Mouse (Mus musculus) forebrain, embryonic 11.5 days (tissue): ENCODE measurements at regions not wholly inside any gene's neighbourhood (a gene's known extent, or its start where the extent isn't known, plus 50 kb on each side); places are given as distances from the start of the nearest gene placed in this dataset.

ENCODE experiments used
- ATAC-seq: fragments of 200-750 bp; cut with Nextera tagmentation; replicated peaks from 2 replicates; pipeline ENCODE4 v1.8.0; 2017; ENCODE audit warnings: moderate TSS enrichment; ENCODE audit not compliant: low FRiP score
- DNase-seq: peaks from one replicate; pipeline ENCODE4 v3.0.0-alpha.2; 2017; ENCODE audit warnings: low spot score
- H3K27ac ChIP-seq: fragments of 300-500 bp; sonication (generic); 2 replicates; pipeline ENCODE4 v1.5.1; 2014; ENCODE audit warnings: low read depth, low read length
- H3K27me3 ChIP-seq: fragments of 300-500 bp; sonication (generic); 2 replicates; pipeline ENCODE4 v1.6.1; 2014; ENCODE audit warnings: mild to moderate bottlenecking, low read length, mixed read lengths; ENCODE audit not compliant: control insufficient read depth, insufficient read depth
- H3K36me3 ChIP-seq: fragments of 300-500 bp; sonication (generic); 2 replicates; pipeline ENCODE4 v1.6.1; 2014; ENCODE audit warnings: mild to moderate bottlenecking, low read length, moderate library complexity, mixed read lengths; ENCODE audit not compliant: control insufficient read depth, insufficient read depth
- H3K4me1 ChIP-seq: fragments of 300-500 bp; sonication (generic); replicated peaks from 2 replicates; pipeline ENCODE4 v1.6.1; 2014; ENCODE audit warnings: low read length, mixed read lengths; ENCODE audit not compliant: control insufficient read depth, insufficient read depth
- H3K4me2 ChIP-seq: fragments of 300-500 bp; sonication (generic); 2 replicates; pipeline ENCODE4 v1.6.1; 2014; ENCODE audit warnings: low read depth, mild to moderate bottlenecking, low read length, moderate library complexity, mixed read lengths; ENCODE audit not compliant: severe bottlenecking
- H3K4me3 ChIP-seq: fragments of 300-500 bp; sonication (generic); 2 replicates; pipeline ENCODE4 v1.5.1; 2014; ENCODE audit warnings: low read depth, low read length
- H3K9ac ChIP-seq: fragments of 300-500 bp; sonication (generic); 2 replicates; pipeline ENCODE4 v1.6.1; 2014; ENCODE audit warnings: low read length
- H3K9me3 ChIP-seq: fragments of 300-500 bp; sonication (generic); 2 replicates; pipeline ENCODE4 v1.6.1; 2016; ENCODE audit warnings: low read length, mixed read lengths; ENCODE audit not compliant: control insufficient read depth
- WGBS: fragments of 180-500 bp; shearing (Covaris S2); extraction: QIAGEN DNeasy Blood & Tissue Kit; methylation state at CpG from one replicate; pipeline ENCODE4 v1.1.7; 2014; 5-methylcytosine and 5-hydroxymethylcytosine counted together

GRCm38 (mm10) chr4:9770372-9771102 is 1103.8 kb upstream of the 2610301B20Rik start:
- H3K27ac ChIP-seq: no peak overlapping the region
- H3K4me3 ChIP-seq: peak overlapping the region; percentile 49
- peak overlapping the region; percentile 71 for H3K4me2 ChIP-seq
- WGBS: 3% methylated on average over 38 of the region's 38 CpGs
- no peaks in the 10 kb centered on the region for H3K36me3 ChIP-seq
- no peaks in the 10 kb centered on the region for H3K9me3 ChIP-seq
- H3K4me1 ChIP-seq: no peaks in the 10 kb centered on the region
- no peaks in the 10 kb centered on the region for H3K27me3 ChIP-seq
- peak; percentile 83 for DNase-seq
- peak; percentile 90 for ATAC-seq
- H3K9ac ChIP-seq: peak overlapping the region; percentile 74

DNA sequence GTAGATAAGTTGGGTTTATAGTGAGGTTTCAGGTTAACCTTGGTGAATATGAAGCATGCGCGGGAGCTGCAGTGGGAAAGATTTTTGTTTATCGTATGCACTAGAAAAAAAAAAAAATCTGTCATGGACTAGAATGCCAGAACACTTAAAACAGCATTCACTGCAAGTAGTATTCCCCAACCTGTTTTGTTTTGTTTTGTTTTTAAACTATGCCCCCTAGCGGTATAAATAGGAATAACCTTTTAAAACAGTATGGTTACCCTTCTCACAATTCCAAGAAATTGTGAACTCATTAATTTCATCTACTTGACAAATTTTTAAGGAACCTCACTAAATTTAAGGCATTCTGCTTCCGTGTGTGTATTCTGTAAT is 1103.2 kb upstream of the 2610301B20Rik start:
- Histone ChIP-seq H3K4me1 (no peaks in the 10 kb centered on the region), H3K27ac (no peak overlapping the region), H3K27me3 (no peaks in the 10 kb centered on the region), H3K36me3 (no peaks in the 10 kb centered on the region), H3K9ac (peak overlapping the region; percentile 74), H3K4me3 (peak overlapping the region; percentile 49), H3K4me2 (peak overlapping the region; percentile 71), H3K9me3 (no peaks in the 10 kb centered on the region)
- DNase-seq (no peak), ATAC-seq (peak; percentile 64)
- under 1% methylated on average over 5 of the region's 5 CpGs for WGBS

DNA sequence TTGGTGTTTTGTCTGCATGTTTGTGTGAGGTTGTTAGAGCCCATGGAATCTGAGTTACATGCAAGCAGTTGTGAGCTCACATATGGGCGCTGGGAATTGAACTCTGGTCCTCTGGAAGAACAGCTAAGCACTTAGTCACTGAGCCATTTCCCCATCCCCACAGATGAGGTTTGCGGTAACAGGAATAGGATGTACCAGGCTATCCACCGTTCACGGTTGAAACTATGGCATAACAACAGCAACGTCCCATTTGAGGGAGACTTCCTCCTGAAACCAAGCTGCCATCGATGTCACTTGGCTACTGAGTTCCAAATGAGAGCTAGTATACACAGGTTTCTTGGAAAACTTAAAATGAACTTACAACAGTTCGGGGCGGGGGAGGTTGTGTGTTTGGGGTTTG is 1095.9 kb upstream of the 2610301B20Rik start:
- Histone ChIP-seq H3K9ac (no peak overlapping the region), H3K4me1 (no peaks in the 10 kb centered on the region), H3K4me3 (no peak overlapping the region), H3K27ac (no peak overlapping the region), H3K4me2 (no peak overlapping the region), H3K36me3 (no peaks in the 10 kb centered on the region), H3K27me3 (no peaks in the 10 kb centered on the region), H3K9me3 (no peaks in the 10 kb centered on the region)
- WGBS: 96% methylated on average over 8 of the region's 8 CpGs
- DNase-seq (no peak), ATAC-seq (no peak)

- 87% methylated on average over 3 of the region's 3 CpGs for WGBS
- Histone ChIP-seq H3K27ac (no peak overlapping the region), H3K36me3 (no peaks in the 10 kb centered on the region), H3K9ac (no peak overlapping the region), H3K4me1 (no peaks in the 10 kb centered on the region), H3K27me3 (no peaks in the 10 kb centered on the region), H3K9me3 (no peaks in the 10 kb centered on the region), H3K4me3 (no peak overlapping the region), H3K4me2 (no peak overlapping the region)
- DNase-seq (no peak), ATAC-seq (no peak)
Observed at GRCm38 (mm10) chr4:9779594-9779993, 1094.7 kb upstream of the 2610301B20Rik start.

GRCm38 (mm10) chr4:9780179-9780578 is 1094.1 kb upstream of the 2610301B20Rik start:
- 34% methylated on average over 9 of the region's 9 CpGs for WGBS
- Histone ChIP-seq H3K27ac (no peak overlapping the region), H3K4me3 (no peak overlapping the region), H3K4me1 (no peaks in the 10 kb centered on the region), H3K9ac (no peak overlapping the region), H3K27me3 (no peaks in the 10 kb centered on the region), H3K4me2 (no peak overlapping the region), H3K36me3 (no peaks in the 10 kb centered on the region), H3K9me3 (no peaks in the 10 kb centered on the region)
- DNase-seq (peak; percentile 81), ATAC-seq (peak; percentile 49; the same call in 1 of the 2 replicates)

DNA sequence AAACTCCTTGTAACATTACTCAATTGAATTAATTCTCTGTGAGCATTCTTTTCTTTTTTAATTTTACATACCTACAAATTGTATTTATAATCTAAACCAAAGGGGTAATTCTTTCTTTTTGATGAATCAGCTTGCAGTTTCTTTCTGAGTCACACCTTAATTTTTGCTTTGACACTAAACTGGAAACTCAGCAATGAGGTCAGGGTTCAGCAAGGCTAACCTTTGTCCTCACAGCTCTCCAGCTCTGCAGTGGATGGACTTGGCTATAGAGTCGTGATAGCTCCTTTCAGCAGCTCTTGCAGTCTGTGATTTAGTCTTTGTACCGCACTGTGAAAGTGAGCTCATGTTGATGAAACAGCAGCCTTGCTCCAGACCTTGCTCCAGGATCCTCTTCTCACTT is 1093.0 kb upstream of the 2610301B20Rik start:
- ATAC-seq: no peak
- no peaks in the 10 kb centered on the region for H3K9me3 ChIP-seq
- WGBS: 55% methylated on average over 2 of the region's 2 CpGs
- no peak overlapping the region for H3K4me3 ChIP-seq
- no peaks in the 10 kb centered on the region for H3K4me1 ChIP-seq
- no peaks in the 10 kb centered on the region for H3K27me3 ChIP-seq
- H3K4me2 ChIP-seq: no peak overlapping the region
- no peak for DNase-seq
- no peak overlapping the region for H3K9ac ChIP-seq
- no peak overlapping the region for H3K27ac ChIP-seq
- H3K36me3 ChIP-seq: no peaks in the 10 kb centered on the region

- H3K9ac ChIP-seq: no peak overlapping the region
- no peaks in the 10 kb centered on the region for H3K4me1 ChIP-seq
- H3K27ac ChIP-seq: no peak overlapping the region
- ATAC-seq (no peak), DNase-seq (no peak)
- H3K4me2 ChIP-seq: no peak overlapping the region
- H3K27me3 ChIP-seq: no peaks in the 10 kb centered on the region
- 84% methylated on average over 5 of the region's 5 CpGs for WGBS
- no peak overlapping the region for H3K4me3 ChIP-seq
- H3K9me3 ChIP-seq: no peaks in the 10 kb centered on the region
- H3K36me3 ChIP-seq: no peaks in the 10 kb centered on the region
Observed at GRCm38 (mm10) chr4:9787795-9788365, 1086.4 kb upstream of the 2610301B20Rik start.

GRCm38 (mm10) chr4:9790478-9790877 is 1083.8 kb upstream of the 2610301B20Rik start:
- H3K4me2 ChIP-seq: no peak overlapping the region
- no peak overlapping the region for H3K9ac ChIP-seq
- no peaks in the 10 kb centered on the region for H3K9me3 ChIP-seq
- WGBS: 90% methylated on average over 8 of the region's 8 CpGs
- DNase-seq (no peak), ATAC-seq (no peak)
- H3K27ac ChIP-seq: no peak overlapping the region
- no peaks in the 10 kb centered on the region for H3K36me3 ChIP-seq
- no peaks in the 10 kb centered on the region for H3K4me1 ChIP-seq
- no peaks in the 10 kb centered on the region for H3K27me3 ChIP-seq
- H3K4me3 ChIP-seq: no peak overlapping the region
